Mouse (Mus musculus): ENCODE results near the gene Msh4. TPM values are rescaled to one million over a fixed set of nuclear protein-coding genes. Genes with fewer than 3 reads are reported as not detected.
"Not testable (repeated sequence)": the region's sequence is repeated elsewhere in the genome, so short reads cannot be mapped to it uniquely, and the experiment has no call there.

Gene Msh4
- polyA plus RNA-seq, 2 experiments = 0.11 TPM; not detected in 1

- Histone ChIP-seq H3K4me1 (ENCODE audit: control insufficient read depth, insufficient read depth, low read length) (no peaks in the 10 kb centered on the region), H3K27me3 (ENCODE audit: control insufficient read depth, insufficient read depth, low read length) (no peaks in the 10 kb centered on the region), H3K4me2 (replicated peaks; ENCODE audit: low read depth, low read length, severe bottlenecking) (no peak overlapping the region), H3K9me3 (ENCODE audit: control insufficient read depth, low read length) (no peaks in the 10 kb centered on the region), H3K27ac (replicated peaks; ENCODE audit: low read depth, low read length) (no peak overlapping the region), H3K4me3 (replicated peaks; ENCODE audit: low read length) (no peak overlapping the region), H3K9ac (ENCODE audit: low read depth, low read length, severe bottlenecking) (no peak overlapping the region), H3K36me3 (ENCODE audit: control insufficient read depth, insufficient read depth, low read length) (no peaks in the 10 kb centered on the region)
- no peak for TF ChIP-seq POLR2A (IDR thresholded peaks at IDR 0.05; ENCODE audit: borderline replicate concordance, extremely low read depth, insufficient read depth, insufficient read length)
- ATAC-seq (ENCODE audit: low FRiP score, low read depth) = no peak
- no peak for DNase-seq (ENCODE audit: low spot score)
These were observed 19.6 kb downstream of the Msh4 start for GRCm38 (mm10) chr3:153886296-153886695.

GRCm38 (mm10) chr3:153871396-153871795 is 34.5 kb downstream of the Msh4 start:
- Histone ChIP-seq H3K4me1 (ENCODE audit: control insufficient read depth, insufficient read depth, low read length) (no peaks in the 10 kb centered on the region), H3K4me3 (replicated peaks; ENCODE audit: low read length) (no peak overlapping the region), H3K4me2 (replicated peaks; ENCODE audit: low read depth, low read length, severe bottlenecking) (no peak overlapping the region), H3K27me3 (ENCODE audit: control insufficient read depth, insufficient read depth, low read length) (no peaks in the 10 kb centered on the region), H3K27ac (replicated peaks; ENCODE audit: low read depth, low read length) (no peak overlapping the region), H3K9me3 (ENCODE audit: control insufficient read depth, low read length) (no peaks in the 10 kb centered on the region), H3K9ac (ENCODE audit: low read depth, low read length, severe bottlenecking) (no peak overlapping the region), H3K36me3 (ENCODE audit: control insufficient read depth, insufficient read depth, low read length) (no peaks in the 10 kb centered on the region)
- no peak for TF ChIP-seq POLR2A (IDR thresholded peaks at IDR 0.05; ENCODE audit: borderline replicate concordance, extremely low read depth, insufficient read depth, insufficient read length)
- ATAC-seq (ENCODE audit: low FRiP score, low read depth) (no peak), DNase-seq (ENCODE audit: low spot score) (no peak)
- WGBS = 83% methylated on average over 5 of the region's 5 CpGs

DNA sequence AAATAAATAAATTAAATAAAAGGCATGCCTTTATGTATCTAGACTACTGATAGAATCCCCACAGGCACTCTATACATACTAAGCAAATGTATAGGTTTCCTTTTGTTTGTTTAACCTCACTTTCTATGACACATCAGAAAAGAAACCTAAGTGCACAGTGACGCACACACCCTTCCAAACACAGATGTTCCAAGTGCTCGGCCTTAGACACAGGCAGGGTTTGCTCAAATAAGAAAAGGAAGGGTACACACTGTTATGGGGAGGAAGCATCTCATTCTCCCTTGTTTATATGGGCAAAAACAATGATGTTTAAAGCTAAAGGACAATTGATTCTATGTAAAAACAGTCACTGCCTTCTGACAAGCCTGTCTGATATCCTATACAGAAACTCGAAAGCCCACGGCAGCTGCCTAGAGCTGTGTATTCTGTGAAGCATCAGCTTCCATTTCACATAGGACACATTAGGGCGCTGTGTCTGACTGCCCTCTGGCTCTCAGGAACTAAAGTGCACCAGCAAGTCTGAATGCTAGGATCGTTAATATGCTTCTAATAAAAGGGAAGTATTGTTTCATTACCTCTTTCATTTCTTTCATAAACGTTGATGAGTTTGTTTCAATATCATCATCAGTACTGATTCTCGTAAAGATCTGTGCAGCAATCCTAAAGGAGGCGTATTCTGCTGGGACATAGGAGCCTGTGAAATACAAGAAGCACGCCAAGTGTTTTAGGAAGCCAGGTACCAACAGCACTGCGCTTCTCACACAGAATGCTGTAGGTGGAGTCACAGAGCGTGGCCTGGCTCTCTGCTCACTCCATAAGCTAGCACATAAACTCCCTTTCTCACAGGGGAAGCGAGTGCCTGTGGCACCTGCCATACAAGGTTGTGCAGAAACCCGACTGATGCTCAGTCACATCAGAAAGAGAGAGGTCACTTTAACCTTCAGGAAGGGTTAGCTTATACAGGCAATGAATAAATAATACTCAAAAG is 38.5 kb downstream of the Msh4 start:
- no peaks in the 10 kb centered on the region for H3K27me3 ChIP-seq (ENCODE audit: control insufficient read depth, insufficient read depth, low read length)
- H3K4me2 ChIP-seq (replicated peaks; ENCODE audit: low read depth, low read length, severe bottlenecking) = no peak overlapping the region
- ATAC-seq (ENCODE audit: low FRiP score, low read depth) = no peak; the same call in 1 of the 2 replicates
- no peaks in the 10 kb centered on the region for H3K4me1 ChIP-seq (ENCODE audit: control insufficient read depth, insufficient read depth, low read length)
- H3K4me3 ChIP-seq (replicated peaks; ENCODE audit: low read length) = no peak overlapping the region
- H3K9ac ChIP-seq (ENCODE audit: low read depth, low read length, severe bottlenecking) = no peak overlapping the region
- no peaks in the 10 kb centered on the region for H3K9me3 ChIP-seq (ENCODE audit: control insufficient read depth, low read length)
- no peak for DNase-seq (ENCODE audit: low spot score)
- no peak for TF ChIP-seq POLR2A (IDR thresholded peaks at IDR 0.05; ENCODE audit: borderline replicate concordance, extremely low read depth, insufficient read depth, insufficient read length)
- H3K36me3 ChIP-seq (ENCODE audit: control insufficient read depth, insufficient read depth, low read length) = no peaks in the 10 kb centered on the region
- H3K27ac ChIP-seq (replicated peaks; ENCODE audit: low read depth, low read length) = no peak overlapping the region
- WGBS = 60% methylated on average over 14 of the region's 14 CpGs

DNA sequence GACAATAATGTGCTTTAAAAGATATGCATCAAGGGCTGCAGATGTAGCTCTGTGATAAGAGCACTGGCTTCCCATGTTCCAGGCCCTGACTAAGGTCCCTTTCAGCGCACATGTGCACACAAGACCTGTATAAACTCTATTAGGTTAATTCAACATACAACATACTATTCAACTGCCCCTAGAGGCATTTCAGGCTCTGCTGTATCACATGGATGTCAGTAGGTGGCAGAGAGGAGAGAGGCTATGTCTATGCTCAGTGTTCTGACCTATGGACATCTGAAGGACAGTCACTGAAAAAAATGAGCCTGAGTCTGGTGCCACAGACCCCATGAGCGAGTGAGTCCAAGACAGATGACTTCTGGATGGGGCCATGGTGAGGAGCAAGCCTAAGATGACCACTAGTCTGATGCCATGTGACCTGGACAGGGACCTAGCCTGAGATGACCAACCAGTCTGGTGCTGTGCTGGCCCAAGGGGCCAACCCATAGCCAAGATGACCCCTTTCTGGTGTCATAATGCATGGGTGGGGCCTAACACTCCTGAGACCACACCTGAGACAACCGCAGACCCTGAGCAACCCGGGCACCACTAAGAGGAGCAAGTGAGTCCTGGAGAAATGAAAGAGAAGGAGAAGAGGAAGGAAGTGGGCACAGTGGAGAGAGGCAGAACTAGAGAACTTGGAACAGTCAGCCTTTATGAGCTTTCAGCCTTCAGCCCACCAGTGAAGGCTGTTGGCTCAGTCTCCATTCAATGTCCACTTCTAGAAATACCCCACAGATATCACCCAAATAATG is 41.1 kb downstream of the Msh4 start:
- ATAC-seq (ENCODE audit: low FRiP score, low read depth) = no peak
- no peak overlapping the region for H3K4me2 ChIP-seq (replicated peaks; ENCODE audit: low read depth, low read length, severe bottlenecking)
- no peak for DNase-seq (ENCODE audit: low spot score)
- H3K36me3 ChIP-seq (ENCODE audit: control insufficient read depth, insufficient read depth, low read length) = no peaks in the 10 kb centered on the region
- no peak overlapping the region for H3K4me3 ChIP-seq (replicated peaks; ENCODE audit: low read length)
- no peak for TF ChIP-seq POLR2A (IDR thresholded peaks at IDR 0.05; ENCODE audit: borderline replicate concordance, extremely low read depth, insufficient read depth, insufficient read length)
- H3K27ac ChIP-seq (replicated peaks; ENCODE audit: low read depth, low read length) = no peak overlapping the region
- H3K4me1 ChIP-seq (ENCODE audit: control insufficient read depth, insufficient read depth, low read length) = no peaks in the 10 kb centered on the region
- H3K9ac ChIP-seq (ENCODE audit: low read depth, low read length, severe bottlenecking) = no peak overlapping the region
- no peaks in the 10 kb centered on the region for H3K9me3 ChIP-seq (ENCODE audit: control insufficient read depth, low read length)
- WGBS = 87% methylated on average over 4 of the region's 4 CpGs
- H3K27me3 ChIP-seq (ENCODE audit: control insufficient read depth, insufficient read depth, low read length) = no peaks in the 10 kb centered on the region

GRCm38 (mm10) chr3:153863816-153864215 is 42.1 kb downstream of the Msh4 start:
- no peak for ATAC-seq (ENCODE audit: low FRiP score, low read depth)
- Histone ChIP-seq H3K4me1 (ENCODE audit: control insufficient read depth, insufficient read depth, low read length) (no peaks in the 10 kb centered on the region), H3K9ac (ENCODE audit: low read depth, low read length, severe bottlenecking) (no peak overlapping the region), H3K27me3 (ENCODE audit: control insufficient read depth, insufficient read depth, low read length) (no peaks in the 10 kb centered on the region), H3K4me3 (replicated peaks; ENCODE audit: low read length) (no peak overlapping the region), H3K4me2 (replicated peaks; ENCODE audit: low read depth, low read length, severe bottlenecking) (no peak overlapping the region), H3K9me3 (ENCODE audit: control insufficient read depth, low read length) (no peaks in the 10 kb centered on the region), H3K27ac (replicated peaks; ENCODE audit: low read depth, low read length) (no peak overlapping the region), H3K36me3 (ENCODE audit: control insufficient read depth, insufficient read depth, low read length) (no peaks in the 10 kb centered on the region)
- no peak for TF ChIP-seq POLR2A (IDR thresholded peaks at IDR 0.05; ENCODE audit: borderline replicate concordance, extremely low read depth, insufficient read depth, insufficient read length)
- no peak for DNase-seq (ENCODE audit: low spot score)
- WGBS = 80% methylated on average over 2 of the region's 2 CpGs

GRCm38 (mm10) chr3:153860392-153860791 is 45.5 kb downstream of the Msh4 start:
- not testable (repeated sequence) for H3K9me3 ChIP-seq (ENCODE audit: control insufficient read depth, low read length); H3K36me3 ChIP-seq (ENCODE audit: control insufficient read depth, insufficient read depth, low read length); H3K9ac ChIP-seq (ENCODE audit: low read depth, low read length, severe bottlenecking); H3K27me3 ChIP-seq (ENCODE audit: control insufficient read depth, insufficient read depth, low read length); H3K27ac ChIP-seq (replicated peaks; ENCODE audit: low read depth, low read length); DNase-seq (ENCODE audit: low spot score); H3K4me1 ChIP-seq (ENCODE audit: control insufficient read depth, insufficient read depth, low read length); H3K4me3 ChIP-seq (replicated peaks; ENCODE audit: low read length); H3K4me2 ChIP-seq (replicated peaks; ENCODE audit: low read depth, low read length, severe bottlenecking); ATAC-seq (ENCODE audit: low FRiP score, low read depth)
- WGBS = 82% methylated on average over 8 of the region's 8 CpGs
